In the genomic region with DNA sequence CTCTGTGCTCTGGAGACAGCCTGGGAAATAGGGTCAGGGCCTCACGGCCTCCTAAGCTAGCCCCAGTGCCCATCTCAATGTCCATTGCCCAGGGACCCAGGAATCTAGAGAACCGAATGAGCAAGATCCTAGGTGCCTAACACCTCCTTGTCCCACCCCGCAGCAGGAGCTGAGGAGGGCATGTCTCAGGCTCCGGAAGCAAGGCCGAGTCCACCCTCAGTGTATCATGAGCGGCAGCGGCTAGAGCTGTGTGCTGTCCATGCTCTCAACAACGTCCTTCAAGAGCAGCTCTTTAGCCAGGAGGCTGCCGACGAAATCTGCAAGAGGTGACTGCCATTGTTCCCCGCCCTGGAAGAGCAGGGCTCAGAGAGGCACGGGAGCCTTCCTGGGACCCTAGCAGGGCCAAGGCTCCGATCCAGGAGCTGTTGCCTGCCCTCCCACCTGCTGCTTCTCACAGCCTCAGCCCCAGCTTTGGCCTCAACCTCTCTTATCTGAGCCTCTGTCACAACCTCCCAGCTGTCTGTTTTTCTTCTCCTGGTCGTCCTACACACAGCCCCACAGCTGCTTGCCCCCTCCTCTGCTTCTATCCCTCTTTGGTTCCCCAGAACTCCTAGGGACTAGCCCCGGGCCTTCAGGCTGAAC, we compare ENCODE assay signal across 8 mouse cellular contexts. TPM values are rescaled to one million over a fixed set of nuclear protein-coding genes. Genes with fewer than 3 reads are reported as not detected.
A peak's percentile ranks its signal among the peaks of the same experiment; 100 is the strongest.
DNase-seq lines count a peak whose midpoint lies in the region; ATAC-seq and TF ChIP-seq lines count a peak whose summit lies in the region.

No protein-coding gene starts in this region.

- H3K4me3 ChIP-seq in kidney, embryonic 15.5 days (replicated peaks): peak overlapping the region; percentile 63
- H3K4me3 ChIP-seq in forebrain, embryonic 12.5 days (replicated peaks): peak overlapping the region; percentile 56
- H3K4me3 ChIP-seq in liver, adult 2 months (ENCODE audit: insufficient read depth, low read depth, low read length): peak overlapping the region; percentile 74; the same call in 1 of the 2 replicates
- peak overlapping the region; percentile 81 for H3K4me3 ChIP-seq in stomach, embryonic 15.5 days (replicated peaks)

- H3K4me1 ChIP-seq in kidney, embryonic 15.5 days: peaks cover 29% of the 10 kb centered on the region
- H3K4me1 ChIP-seq in forebrain, embryonic 12.5 days: peaks cover 57% of the 10 kb centered on the region
- peaks cover 21% of the 10 kb centered on the region for H3K4me1 ChIP-seq in liver, adult 2 months (ENCODE audit: control insufficient read depth, insufficient read depth, low read length)
- peaks cover 24% of the 10 kb centered on the region for H3K4me1 ChIP-seq in stomach, embryonic 15.5 days

- ATAC-seq in kidney, embryonic 15.5 days (replicated peaks; ENCODE audit: low FRiP score): no peak
- no peak for ATAC-seq in forebrain, embryonic 12.5 days (ENCODE audit: low FRiP score)
- no peak for ATAC-seq in stomach, embryonic 15.5 days (ENCODE audit: insufficient read depth, low FRiP score, low read depth)

- 76% methylated on average over 15 of the region's 15 CpGs for WGBS in kidney, embryonic 15.5 days
- WGBS in forebrain, embryonic 12.5 days: 58% methylated on average over 15 of the region's 15 CpGs
- whole genome bisulfite sequencing in liver, adult 2 months: 86% methylated on average over 15 of the region's 15 CpGs
- WGBS in stomach, embryonic 15.5 days: 71% methylated on average over 15 of the region's 15 CpGs

- H3K27ac ChIP-seq in kidney, embryonic 15.5 days: no peak overlapping the region
- peak overlapping the region; percentile 92 for H3K27ac ChIP-seq in forebrain, embryonic 12.5 days
- no peak overlapping the region for H3K27ac ChIP-seq in liver, adult 2 months (replicated peaks; ENCODE audit: insufficient read depth, low read depth, low read length)
- H3K27ac ChIP-seq in stomach, embryonic 15.5 days: 0 out of 2 replicates have a peak overlapping the region, but pooled peaks have one; percentile 74

- H3K9ac ChIP-seq in kidney, embryonic 15.5 days: peak overlapping the region; percentile 53
- peak overlapping the region; percentile 54 for H3K9ac ChIP-seq in forebrain, embryonic 12.5 days
- H3K9ac ChIP-seq in liver, adult 2 months (ENCODE audit: low read depth, low read length): peak overlapping the region; percentile 84
- peak overlapping the region; percentile 57; the same call in 1 of the 2 replicates for H3K9ac ChIP-seq in stomach, embryonic 15.5 days

- no peak for DNase-seq in kidney, adult 18-20 months
- DNase-seq in NIH3T3 (ENCODE audit: low read depth): peak; percentile 15
- DNase-seq in liver, adult 2 months (ENCODE audit: extremely low read depth, low read depth, low spot score): no peak
- DNase-seq in adrenal gland, adult (ENCODE audit: inconsistent age in 2 of 2, low spot score in 1 of 2): no peak
- DNase-seq in cerebellum, postnatal 10 days: no peak

- 0 out of 2 replicates have a peak, but pooled peaks cover 4% of the 10 kb centered on the region for H3K36me3 ChIP-seq in kidney, embryonic 15.5 days
- peaks cover 5% of the 10 kb centered on the region for H3K36me3 ChIP-seq in forebrain, embryonic 12.5 days (replicated peaks)
- no peaks in the 10 kb centered on the region for H3K36me3 ChIP-seq in liver, adult 2 months (ENCODE audit: control insufficient read depth, insufficient read depth, low read length)
- no peaks in the 10 kb centered on the region for H3K36me3 ChIP-seq in stomach, embryonic 15.5 days

- peak overlapping the region; percentile 62 for H3K4me2 ChIP-seq in kidney, embryonic 15.5 days
- H3K4me2 ChIP-seq in forebrain, embryonic 12.5 days: peak overlapping the region; percentile 67
- peak overlapping the region; percentile 72 for H3K4me2 ChIP-seq in stomach, embryonic 15.5 days

- no peaks in the 10 kb centered on the region for H3K9me3 ChIP-seq in kidney, embryonic 15.5 days (replicated peaks)
- H3K9me3 ChIP-seq in forebrain, embryonic 12.5 days: no peaks in the 10 kb centered on the region
- no peaks in the 10 kb centered on the region for H3K9me3 ChIP-seq in stomach, embryonic 15.5 days

- TF ChIP-seq POLR2A in liver, adult 2 months (IDR thresholded peaks at IDR 0.05; ENCODE audit: extremely low read depth, insufficient read depth, low read length): no peak

- peaks cover 13% of the 10 kb centered on the region; the same call in 1 of the 2 replicates for H3K79me2 ChIP-seq in liver, adult 2 months (ENCODE audit: control insufficient read depth, insufficient read depth, low read length)

- no peak for TF ChIP-seq CTCF in liver, adult 2 months (IDR thresholded peaks at IDR 0.05; ENCODE audit: low read depth, low read length)

- peaks cover 26% of the 10 kb centered on the region for H3K27me3 ChIP-seq in kidney, embryonic 15.5 days
- H3K27me3 ChIP-seq in forebrain, embryonic 12.5 days: 0 out of 2 replicates have a peak, but pooled peaks cover 4% of the 10 kb centered on the region
- H3K27me3 ChIP-seq in liver, adult 2 months (ENCODE audit: control insufficient read depth, insufficient read depth, low read length): no peaks in the 10 kb centered on the region
- H3K27me3 ChIP-seq in stomach, embryonic 15.5 days (replicated peaks): peaks cover 13% of the 10 kb centered on the region

RNA-seq across cellular contexts. Expression of gene Josd2, which starts 1.0 kb away (rescaled TPM):
- polyA plus RNA-seq in kidney, embryonic 15.5 days (2015; fragmentation: Nextera tagmentation; extraction: Ambion mirVana): 72.5 and 78.9 TPM in 2 replicates
- 47.2 and 56.8 TPM in 2 replicates for polyA plus RNA-seq in forebrain, embryonic 12.5 days (2016; fragmentation: Nextera tagmentation; extraction: Ambion mirVana)
- 25.5 and 27.1 TPM in 2 replicates for total RNA-seq in liver, adult 2 months (2014; rRNA removed)
- 99.7 and 206 TPM in 2 replicates for polyA plus RNA-seq in liver, adult 2 months (2012; rRNA removed)
- polyA plus RNA-seq in stomach, embryonic 15.5 days (2015; fragmentation: Nextera tagmentation; extraction: Ambion mirVana): 91.3 and 105 TPM in 2 replicates

RNA-seq across cellular contexts. Expression of gene Aspdh, which starts 3.6 kb away (rescaled TPM):
- polyA plus RNA-seq in kidney, embryonic 15.5 days (2015; fragmentation: Nextera tagmentation; extraction: Ambion mirVana): 3.2 and 3.9 TPM in 2 replicates
- 4.8 TPM in 2 replicates for polyA plus RNA-seq in forebrain, embryonic 12.5 days (2016; fragmentation: Nextera tagmentation; extraction: Ambion mirVana)
- 146 and 158 TPM in 2 replicates for total RNA-seq in liver, adult 2 months (2014; rRNA removed)
- 537 and 608 TPM in 2 replicates for polyA plus RNA-seq in liver, adult 2 months (2012; rRNA removed)
- 0.94 and 1.7 TPM in 2 replicates for polyA plus RNA-seq in stomach, embryonic 15.5 days (2015; fragmentation: Nextera tagmentation; extraction: Ambion mirVana)

RNA-seq across cellular contexts. Expression of gene Emc10, which starts 27.6 kb away (rescaled TPM):
- polyA plus RNA-seq in kidney, embryonic 15.5 days (2015; fragmentation: Nextera tagmentation; extraction: Ambion mirVana): 113 and 120 TPM in 2 replicates
- 121 and 125 TPM in 2 replicates for polyA plus RNA-seq in forebrain, embryonic 12.5 days (2016; fragmentation: Nextera tagmentation; extraction: Ambion mirVana)
- total RNA-seq in liver, adult 2 months (2014; rRNA removed): 29.7 and 40.5 TPM in 2 replicates
- 227 and 287 TPM in 2 replicates for polyA plus RNA-seq in liver, adult 2 months (2012; rRNA removed)
- polyA plus RNA-seq in stomach, embryonic 15.5 days (2015; fragmentation: Nextera tagmentation; extraction: Ambion mirVana): 98.8 and 106 TPM in 2 replicates

RNA-seq across cellular contexts. Expression of gene Fam71e1, which starts 27.6 kb away (rescaled TPM):
- 14.3 and 16.5 TPM in 2 replicates for polyA plus RNA-seq in kidney, embryonic 15.5 days (2015; fragmentation: Nextera tagmentation; extraction: Ambion mirVana)
- 29.8 and 34.2 TPM in 2 replicates for polyA plus RNA-seq in forebrain, embryonic 12.5 days (2016; fragmentation: Nextera tagmentation; extraction: Ambion mirVana)
- total RNA-seq in liver, adult 2 months (2014; rRNA removed): 1.7 and 1.8 TPM in 2 replicates
- polyA plus RNA-seq in liver, adult 2 months (2012; rRNA removed): 4.1 and 4.7 TPM in 2 replicates
- polyA plus RNA-seq in stomach, embryonic 15.5 days (2015; fragmentation: Nextera tagmentation; extraction: Ambion mirVana): 9.1 and 12.3 TPM in 2 replicates

RNA-seq across cellular contexts. Expression of gene Lrrc4b, which starts 39.9 kb away (rescaled TPM):
- polyA plus RNA-seq in kidney, embryonic 15.5 days (2015; fragmentation: Nextera tagmentation; extraction: Ambion mirVana): 0.36 and 0.44 TPM in 2 replicates
- 10.6 and 12.0 TPM in 2 replicates for polyA plus RNA-seq in forebrain, embryonic 12.5 days (2016; fragmentation: Nextera tagmentation; extraction: Ambion mirVana)
- 0.07 TPM in 1 of 2 replicates, not detected in the other for total RNA-seq in liver, adult 2 months (2014; rRNA removed)
- not detected in 2 replicates for polyA plus RNA-seq in liver, adult 2 months (2012; rRNA removed)
- polyA plus RNA-seq in stomach, embryonic 15.5 days (2015; fragmentation: Nextera tagmentation; extraction: Ambion mirVana): 0.70 and 0.81 TPM in 2 replicates

Comparison
In these comparisons a context has a peak if more than half of its experiments do, and no peak if none do; other contexts are left out.
1. H3K27ac ChIP-seq: peak in forebrain, embryonic 12.5 days (single experiment) and stomach, embryonic 15.5 days (single experiment); none in kidney, embryonic 15.5 days (single experiment) and liver, adult 2 months (single experiment).
2. RNA of gene Aspdh, which starts 3.6 kb away (polyA plus RNA-seq): 537 to 608 TPM in liver, adult 2 months; 4.8 TPM in forebrain, embryonic 12.5 days, 3.2 to 3.9 TPM in kidney, embryonic 15.5 days and 0.94 to 1.7 TPM in stomach, embryonic 15.5 days; every median in the first group is over 10 times any median in the second.
3. Peak in every context shown above with its lines, with median percentiles within 50 percentile points of each other: H3K4me2 ChIP-seq, H3K4me3 ChIP-seq and H3K9ac ChIP-seq.